Mouse (Mus musculus): ENCODE results near the gene Prcp.
A peak's percentile ranks its signal among the peaks of the same experiment; 100 is the strongest.

DNA sequence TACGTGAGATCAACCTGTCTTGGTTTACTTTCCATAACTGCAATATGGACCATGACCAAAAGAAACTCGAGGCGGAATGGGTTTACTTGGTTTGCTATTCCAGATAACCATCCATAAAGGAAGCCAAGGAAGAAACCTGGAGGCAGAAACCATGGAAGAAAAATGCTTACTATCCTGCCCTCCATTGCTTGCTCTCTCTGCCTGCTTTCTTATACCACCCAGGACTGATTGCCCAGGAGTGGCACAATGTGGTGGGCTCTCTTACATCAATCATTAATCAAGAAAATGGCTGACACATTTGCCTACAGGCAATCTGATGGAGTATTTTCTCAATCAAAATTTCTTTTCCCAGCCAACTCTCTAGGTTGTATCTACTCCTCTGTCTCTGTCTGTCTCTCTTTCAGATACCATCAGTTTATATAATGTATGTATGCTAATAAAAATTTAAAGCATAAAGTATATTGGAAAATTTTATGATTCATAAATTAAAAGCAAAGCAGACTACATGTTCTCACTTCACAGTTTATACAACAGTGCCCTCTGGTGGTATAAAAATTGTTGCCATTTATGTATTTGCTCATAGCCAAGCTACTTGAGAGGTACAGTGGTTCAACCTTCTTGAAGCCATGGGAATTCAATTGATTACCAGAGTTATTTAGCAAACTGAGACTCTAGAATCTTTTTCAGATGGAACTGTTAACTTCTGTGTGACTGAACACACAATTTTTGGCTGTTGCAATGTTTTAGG is 90.7 kb downstream of the Prcp start:
- TF ChIP-seq CTCF (IDR thresholded peaks at IDR 0.05; ENCODE audit: borderline replicate concordance, insufficient read depth, low read depth, low read length): peak; percentile 32; the same call in 1 of the 2 replicates
- TF ChIP-seq POLR2A (IDR thresholded peaks at IDR 0.05; ENCODE audit: borderline replicate concordance, insufficient read depth, low read length): no peak
